Mouse (Mus musculus): ENCODE results near the gene Acat2.
"Not testable (repeated sequence)": the region's sequence is repeated elsewhere in the genome, so short reads cannot be mapped to it uniquely, and the experiment has no call there.

GRCm38 (mm10) chr17:13006546-13006945 is 46.0 kb upstream of the Acat2 start, which contains the start of gene Sod2:
- TF ChIP-seq CTCF, POLR2A (IDR thresholded peaks at IDR 0.05; ENCODE audit: extremely low read depth, insufficient read depth, low read length): not testable (repeated sequence)

All from cortical plate, adult 2 months (tissue).